Mouse (Mus musculus): ENCODE results near the gene Tprgl. TPM values are rescaled to one million over a fixed set of nuclear protein-coding genes. Genes with fewer than 3 reads are reported as not detected.
A peak's percentile ranks its signal among the peaks of the same experiment; 100 is the strongest.

The Tprgl gene
- polyA plus RNA-seq, 1 experiment from 2014 or later = 159 TPM

GRCm38 (mm10) chr4:154183566-154183965 is 23.1 kb upstream of the Tprgl start:
- 74% methylated on average over 5 of the region's 5 CpGs for WGBS
- H3K9me3 ChIP-seq (replicated peaks) = no peaks in the 10 kb centered on the region
- ATAC-seq (ENCODE audit: low FRiP score) = no peak
- no peak overlapping the region for H3K4me2 ChIP-seq (replicated peaks)
- no peak overlapping the region for H3K9ac ChIP-seq
- no peak overlapping the region for H3K27ac ChIP-seq
- H3K36me3 ChIP-seq = peaks cover 12% of the 10 kb centered on the region; the same call in 1 of the 2 replicates
- no peaks in the 10 kb centered on the region for H3K4me1 ChIP-seq
- H3K27me3 ChIP-seq = no peaks in the 10 kb centered on the region
- H3K4me3 ChIP-seq = no peak overlapping the region

- Histone ChIP-seq H3K36me3 (peaks cover 12% of the 10 kb centered on the region), H3K9ac (no peak overlapping the region), H3K27ac (no peak overlapping the region), H3K4me2 (replicated peaks) (no peak overlapping the region), H3K9me3 (replicated peaks) (no peaks in the 10 kb centered on the region), H3K4me3 (no peak overlapping the region), H3K27me3 (no peaks in the 10 kb centered on the region), H3K4me1 (no peaks in the 10 kb centered on the region)
- 93% methylated on average over 7 of the region's 7 CpGs for whole genome bisulfite sequencing
- no peak for ATAC-seq (ENCODE audit: low FRiP score)
Observed at GRCm38 (mm10) chr4:154181001-154181400, 20.5 kb upstream of the Tprgl start.

- Histone ChIP-seq H3K27ac (no peak overlapping the region), H3K4me2 (replicated peaks) (no peak overlapping the region), H3K9me3 (replicated peaks) (no peaks in the 10 kb centered on the region), H3K36me3 (peaks cover 4% of the 10 kb centered on the region; the same call in 1 of the 2 replicates), H3K9ac (no peak overlapping the region), H3K4me1 (peaks cover 21% of the 10 kb centered on the region), H3K27me3 (peaks cover 15% of the 10 kb centered on the region; the same call in 1 of the 2 replicates), H3K4me3 (no peak overlapping the region)
- WGBS = 62% methylated on average over 8 of the region's 8 CpGs
- no peak for ATAC-seq (ENCODE audit: low FRiP score)
Observed at GRCm38 (mm10) chr4:154177257-154177656, 16.8 kb upstream of the Tprgl start.

- Histone ChIP-seq H3K27ac (no peak overlapping the region), H3K4me2 (replicated peaks) (peak overlapping the region; percentile 98), H3K9me3 (replicated peaks) (no peaks in the 10 kb centered on the region), H3K4me1 (peaks cover 45% of the 10 kb centered on the region), H3K4me3 (peak overlapping the region; percentile 63), H3K9ac (peak overlapping the region; percentile 63), H3K27me3 (peaks cover 53% of the 10 kb centered on the region), H3K36me3 (no peaks in the 10 kb centered on the region)
- WGBS = 38% methylated on average over 13 of the region's 13 CpGs
- no peak for ATAC-seq (ENCODE audit: low FRiP score)
Observed at GRCm38 (mm10) chr4:154171931-154172604, 11.6 kb upstream of the Tprgl start.

GRCm38 (mm10) chr4:154171151-154171930 is 10.9 kb upstream of the Tprgl start:
- H3K9ac ChIP-seq = peak overlapping the region; percentile 63
- peak overlapping the region; percentile 63 for H3K4me3 ChIP-seq
- H3K9me3 ChIP-seq (replicated peaks) = no peaks in the 10 kb centered on the region
- H3K4me2 ChIP-seq (replicated peaks) = peak overlapping the region; percentile 98
- peaks cover 45% of the 10 kb centered on the region for H3K4me1 ChIP-seq
- no peaks in the 10 kb centered on the region for H3K36me3 ChIP-seq
- ATAC-seq (ENCODE audit: low FRiP score) = peak; percentile 42
- WGBS = under 1% methylated on average over 37 of the region's 37 CpGs
- H3K27ac ChIP-seq = peak overlapping the region; percentile 32; the same call in 1 of the 2 replicates
- peaks cover 53% of the 10 kb centered on the region for H3K27me3 ChIP-seq

- Histone ChIP-seq H3K27me3 (peaks cover 53% of the 10 kb centered on the region), H3K4me1 (peaks cover 45% of the 10 kb centered on the region), H3K4me3 (peak within 1 kb of the TSS; percentile 63), H3K36me3 (no peaks in the 10 kb centered on the region), H3K27ac (peak within 1 kb of the TSS; percentile 32; the same call in 1 of the 2 replicates), H3K9me3 (replicated peaks) (no peaks in the 10 kb centered on the region), H3K9ac (peak within 1 kb of the TSS; percentile 63), H3K4me2 (replicated peaks) (peak within 1 kb of the TSS; percentile 98)
- under 1% methylated on average over 54 of the region's 61 CpGs for WGBS
- ATAC-seq (ENCODE audit: low FRiP score) = peak; percentile 61
Observed at GRCm38 (mm10) chr4:154170506-154171150, 10.2 kb upstream of the Tprgl start, which contains the start of gene Megf6. Megf6 (plus strand) TSS chr4:154170730.

GRCm38 (mm10) chr4:154170021-154170420 is 9.6 kb upstream of the Tprgl start:
- H3K4me3 ChIP-seq = peak overlapping the region; percentile 63
- no peaks in the 10 kb centered on the region for H3K36me3 ChIP-seq
- under 1% methylated on average over 15 of the region's 15 CpGs for WGBS
- ATAC-seq (ENCODE audit: low FRiP score) = peak; percentile 17; the same call in 1 of the 2 replicates
- H3K27me3 ChIP-seq = peaks cover 53% of the 10 kb centered on the region
- peak overlapping the region; percentile 98 for H3K4me2 ChIP-seq (replicated peaks)
- H3K9me3 ChIP-seq (replicated peaks) = no peaks in the 10 kb centered on the region
- no peak overlapping the region for H3K27ac ChIP-seq
- H3K9ac ChIP-seq = no peak overlapping the region
- H3K4me1 ChIP-seq = peaks cover 45% of the 10 kb centered on the region

- no peak overlapping the region for H3K27ac ChIP-seq
- peaks cover 22% of the 10 kb centered on the region for H3K4me1 ChIP-seq
- WGBS = 23% methylated on average over 5 of the region's 5 CpGs
- H3K9ac ChIP-seq = no peak overlapping the region
- no peaks in the 10 kb centered on the region for H3K36me3 ChIP-seq
- H3K4me2 ChIP-seq (replicated peaks) = no peak overlapping the region
- H3K9me3 ChIP-seq (replicated peaks) = no peaks in the 10 kb centered on the region
- peaks cover 36% of the 10 kb centered on the region for H3K27me3 ChIP-seq
- H3K4me3 ChIP-seq = no peak overlapping the region
- ATAC-seq (ENCODE audit: low FRiP score) = no peak
Observed at GRCm38 (mm10) chr4:154167053-154167452, 6.6 kb upstream of the Tprgl start.

- Histone ChIP-seq H3K4me2 (replicated peaks) (no peak overlapping the region), H3K9me3 (replicated peaks) (no peaks in the 10 kb centered on the region), H3K27me3 (peaks cover 2% of the 10 kb centered on the region; the same call in 1 of the 2 replicates), H3K27ac (no peak overlapping the region), H3K36me3 (peaks cover 6% of the 10 kb centered on the region), H3K9ac (no peak overlapping the region), H3K4me3 (no peak overlapping the region), H3K4me1 (peaks cover 23% of the 10 kb centered on the region)
- WGBS = 16% methylated on average over 7 of the region's 7 CpGs
- no peak for ATAC-seq (ENCODE audit: low FRiP score)
Observed at GRCm38 (mm10) chr4:154163296-154163695, 2.8 kb upstream of the Tprgl start.

GRCm38 (mm10) chr4:154159961-154160537 is 417 bp downstream of the Tprgl start:
- Histone ChIP-seq H3K9ac (peak overlapping the region; percentile 91), H3K27ac (peak overlapping the region; percentile 52), H3K4me3 (peak overlapping the region; percentile 93), H3K4me1 (peaks cover 26% of the 10 kb centered on the region), H3K9me3 (replicated peaks) (no peaks in the 10 kb centered on the region), H3K36me3 (peaks cover 38% of the 10 kb centered on the region), H3K4me2 (replicated peaks) (peak overlapping the region; percentile 84), H3K27me3 (no peaks in the 10 kb centered on the region)
- peak; percentile 59 for ATAC-seq (ENCODE audit: low FRiP score)
- 2% methylated on average over 28 of the region's 47 CpGs for WGBS

GRCm38 (mm10) chr4:154159002-154159401 is 1.5 kb downstream of the Tprgl start:
- Histone ChIP-seq H3K4me3 (0 out of 2 replicates have a peak overlapping the region, but pooled peaks have one; percentile 93), H3K4me1 (peaks cover 27% of the 10 kb centered on the region), H3K9me3 (replicated peaks) (no peaks in the 10 kb centered on the region), H3K4me2 (replicated peaks) (peak overlapping the region; percentile 84; the same call in 1 of the 2 replicates), H3K36me3 (peaks cover 44% of the 10 kb centered on the region), H3K27ac (no peak overlapping the region), H3K27me3 (no peaks in the 10 kb centered on the region), H3K9ac (no peak overlapping the region)
- ATAC-seq (ENCODE audit: low FRiP score) = peak; percentile 9; the same call in 1 of the 2 replicates
- 16% methylated on average over 6 of the region's 6 CpGs for whole genome bisulfite sequencing

Measured in hindbrain, embryonic 12.5 days (tissue).